Mouse (Mus musculus): ENCODE results near the gene Ctnna3. TPM values are rescaled to one million over a fixed set of nuclear protein-coding genes. Genes with fewer than 3 reads are reported as not detected.
"Not testable (repeated sequence)": the region's sequence is repeated elsewhere in the genome, so short reads cannot be mapped to it uniquely, and the experiment has no call there.

The Ctnna3 gene
- polyA plus RNA-seq, 1 experiment: 1.3 TPM

DNA sequence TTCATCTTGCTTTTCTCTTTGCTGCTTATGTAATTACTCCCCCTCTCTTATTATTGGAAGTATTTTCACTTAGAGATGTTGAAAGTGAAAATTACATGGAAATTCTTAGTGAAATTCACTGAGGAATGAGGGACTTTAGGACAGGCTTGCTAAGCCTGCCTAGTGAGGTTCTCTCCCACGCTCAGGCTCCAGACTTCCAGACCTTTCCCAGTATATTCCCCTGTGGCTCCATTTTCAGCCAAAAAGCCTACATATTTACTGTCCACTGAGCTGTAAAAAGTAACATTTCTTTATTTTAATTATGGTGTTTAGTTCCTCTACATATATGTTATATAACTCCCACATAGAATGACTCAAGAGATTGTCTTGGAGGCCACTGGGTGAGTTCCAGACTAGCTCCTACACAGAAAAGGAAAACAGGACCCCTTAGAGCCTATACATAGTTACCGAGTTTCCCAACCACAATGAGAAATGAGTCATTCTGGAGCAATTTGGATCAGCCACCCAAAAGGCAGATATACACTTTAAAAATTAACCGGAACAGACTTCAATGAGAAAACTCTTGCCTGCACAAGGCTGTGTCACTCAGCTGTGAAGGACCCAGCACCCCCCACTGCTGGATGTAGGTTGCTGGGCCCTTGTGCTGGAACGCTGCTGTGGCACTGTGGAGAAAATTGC is 912.9 kb downstream of the Ctnna3 start:
- Histone ChIP-seq H3K4me3 (ENCODE audit: insufficient read depth, low read length) (no peak overlapping the region), H3K27ac (ENCODE audit: insufficient read depth, low read length) (no peak overlapping the region), H3K4me1 (ENCODE audit: control insufficient read depth, insufficient read depth, low read length) (no peaks in the 10 kb centered on the region)
- TF ChIP-seq POLR2A (IDR thresholded peaks at IDR 0.05; ENCODE audit: extremely low read depth, insufficient read depth, low read length): no peak
- no peak for TF ChIP-seq CTCF (IDR thresholded peaks at IDR 0.05; ENCODE audit: extremely low read depth, insufficient read depth, low read length)

DNA sequence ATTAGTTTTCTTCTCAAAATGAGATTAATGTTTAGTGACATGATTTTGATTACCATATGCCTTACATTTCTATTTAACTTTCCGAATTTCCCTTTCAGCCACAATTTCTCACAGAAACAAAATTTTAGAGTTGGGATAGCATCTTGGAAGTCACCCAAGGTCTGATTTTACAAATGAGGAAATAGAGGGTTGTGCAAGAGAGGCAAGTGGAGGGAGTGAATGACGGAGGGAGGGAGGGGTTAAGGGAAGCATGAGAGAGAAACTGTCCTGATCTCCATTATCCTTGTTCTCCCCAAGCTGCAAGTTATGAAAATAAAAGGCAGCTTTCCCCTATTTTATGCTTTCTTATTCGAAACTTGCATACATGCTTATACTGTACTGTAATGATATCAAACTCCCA is 943.4 kb downstream of the Ctnna3 start:
- no peaks in the 10 kb centered on the region for H3K4me1 ChIP-seq (ENCODE audit: control insufficient read depth, insufficient read depth, low read length)
- TF ChIP-seq CTCF (IDR thresholded peaks at IDR 0.05; ENCODE audit: extremely low read depth, insufficient read depth, low read length): no peak
- TF ChIP-seq POLR2A (IDR thresholded peaks at IDR 0.05; ENCODE audit: extremely low read depth, insufficient read depth, low read length): no peak
- no peak overlapping the region for H3K4me3 ChIP-seq (ENCODE audit: insufficient read depth, low read length)
- H3K27ac ChIP-seq (ENCODE audit: insufficient read depth, low read length): no peak overlapping the region

DNA sequence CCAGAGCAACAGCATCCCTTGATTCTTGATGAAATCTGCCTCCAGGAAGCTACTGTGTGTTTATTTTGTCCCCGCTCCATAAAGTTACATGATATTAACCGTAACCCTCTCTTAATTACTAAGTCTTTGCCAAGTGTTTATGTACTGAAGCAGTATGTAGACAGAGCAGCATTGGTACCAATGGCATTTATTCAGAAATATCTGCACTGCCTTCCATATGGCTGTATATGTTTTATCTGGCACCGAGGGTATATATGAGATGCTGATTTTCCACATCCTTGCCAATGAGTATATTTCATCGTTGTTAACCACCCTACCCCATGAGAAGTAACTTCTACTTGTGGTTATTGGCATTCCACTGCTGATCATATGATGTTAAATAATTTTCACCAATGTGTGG is 947.9 kb downstream of the Ctnna3 start:
- TF ChIP-seq POLR2A (IDR thresholded peaks at IDR 0.05; ENCODE audit: extremely low read depth, insufficient read depth, low read length) (no peak), CTCF (IDR thresholded peaks at IDR 0.05; ENCODE audit: extremely low read depth, insufficient read depth, low read length) (no peak)
- Histone ChIP-seq H3K4me3 (ENCODE audit: insufficient read depth, low read length) (no peak overlapping the region), H3K27ac (ENCODE audit: insufficient read depth, low read length) (no peak overlapping the region), H3K4me1 (ENCODE audit: control insufficient read depth, insufficient read depth, low read length) (no peaks in the 10 kb centered on the region)

DNA sequence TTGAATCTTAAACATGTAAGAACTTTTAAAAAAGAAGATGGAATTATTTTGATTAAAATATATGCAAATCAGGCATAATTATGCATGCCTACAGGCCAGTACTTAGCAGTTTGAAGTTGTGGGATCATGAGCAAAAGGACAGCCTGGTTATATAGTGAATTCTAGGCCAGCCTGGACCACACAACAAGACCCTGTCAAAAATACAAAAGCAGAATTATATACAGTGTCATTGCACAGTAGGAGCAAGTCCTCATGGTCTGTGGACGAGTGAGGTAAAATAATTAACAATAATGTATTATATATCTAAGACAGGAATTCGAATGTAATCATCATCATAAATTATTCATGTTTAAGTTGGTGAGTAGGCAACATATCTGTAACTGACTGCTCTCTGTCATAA is 966.7 kb downstream of the Ctnna3 start:
- TF ChIP-seq POLR2A (IDR thresholded peaks at IDR 0.05; ENCODE audit: extremely low read depth, insufficient read depth, low read length) (no peak), CTCF (IDR thresholded peaks at IDR 0.05; ENCODE audit: extremely low read depth, insufficient read depth, low read length) (no peak)
- H3K27ac ChIP-seq (ENCODE audit: insufficient read depth, low read length): no peak overlapping the region

DNA sequence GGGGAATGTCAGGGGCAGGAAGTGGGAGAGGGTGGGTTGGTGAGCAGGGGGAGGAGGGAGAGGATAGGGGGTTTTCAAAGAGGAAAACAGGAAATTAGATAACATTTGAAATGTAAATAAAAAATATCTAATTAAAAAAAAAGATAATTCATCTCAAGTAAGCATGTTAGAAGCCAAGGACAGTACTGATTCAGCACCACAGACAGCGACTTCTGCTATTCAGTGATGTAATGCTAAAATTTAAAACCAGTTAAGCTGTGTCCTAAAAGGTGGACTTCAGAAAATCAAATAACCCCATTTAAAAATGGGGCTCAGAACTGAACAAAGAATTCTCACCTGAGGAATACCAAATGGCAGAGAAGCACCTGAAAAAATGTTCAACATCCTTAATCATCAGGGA is 988.5 kb downstream of the Ctnna3 start:
- not testable (repeated sequence) for H3K27ac ChIP-seq (ENCODE audit: insufficient read depth, low read length); H3K4me3 ChIP-seq (ENCODE audit: insufficient read depth, low read length); H3K4me1 ChIP-seq (ENCODE audit: control insufficient read depth, insufficient read depth, low read length)

More for the DNA sequence above, 966.7 kb downstream of the Ctnna3 start:
- Histone ChIP-seq H3K4me3 (ENCODE audit: insufficient read depth, low read length) (no peak overlapping the region), H3K4me1 (ENCODE audit: control insufficient read depth, insufficient read depth, low read length) (no peaks in the 10 kb centered on the region)

DNA sequence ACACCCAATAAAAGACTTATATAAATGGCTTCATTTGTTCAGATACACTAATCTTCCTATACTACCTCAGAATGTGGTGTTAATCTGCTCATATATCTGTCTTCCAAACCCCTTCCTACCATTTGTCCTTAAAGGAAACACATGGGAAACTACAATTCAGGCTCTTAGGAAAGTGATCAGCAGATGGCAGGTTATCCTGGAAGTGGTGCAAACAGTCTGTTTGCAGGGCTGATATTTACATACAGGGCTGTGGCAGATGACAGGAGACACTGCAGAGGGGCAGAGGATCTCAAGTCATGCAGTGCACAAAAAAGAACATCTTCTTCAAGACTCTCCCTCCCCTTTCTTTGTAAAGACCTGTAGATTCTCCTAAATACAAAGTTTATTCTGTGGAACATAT is 1008.8 kb downstream of the Ctnna3 start:
- Histone ChIP-seq H3K27ac (ENCODE audit: insufficient read depth, low read length) (no peak overlapping the region), H3K4me1 (ENCODE audit: control insufficient read depth, insufficient read depth, low read length) (no peaks in the 10 kb centered on the region), H3K4me3 (ENCODE audit: insufficient read depth, low read length) (no peak overlapping the region)
- TF ChIP-seq CTCF (IDR thresholded peaks at IDR 0.05; ENCODE audit: extremely low read depth, insufficient read depth, low read length): no peak
- no peak for TF ChIP-seq POLR2A (IDR thresholded peaks at IDR 0.05; ENCODE audit: extremely low read depth, insufficient read depth, low read length)

DNA sequence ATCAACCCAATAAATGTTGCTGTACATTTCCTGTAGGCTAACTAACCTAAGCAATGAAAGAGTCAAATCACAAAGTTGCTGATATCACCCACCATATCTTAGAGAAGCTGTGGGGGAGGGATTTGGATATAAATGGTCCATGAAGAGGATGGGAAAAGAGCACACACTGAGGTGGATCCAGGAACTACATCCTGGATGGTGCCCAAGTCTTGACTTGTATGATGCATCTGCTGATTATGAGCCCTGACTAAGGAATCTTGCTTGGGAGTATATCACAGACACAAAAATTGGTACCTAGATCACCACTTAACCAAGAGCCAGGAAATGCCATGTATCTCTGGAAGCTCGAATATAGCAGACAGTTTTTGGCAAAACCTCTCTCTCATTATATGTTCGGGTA is 1018.7 kb downstream of the Ctnna3 start:
- Histone ChIP-seq H3K4me1 (ENCODE audit: control insufficient read depth, insufficient read depth, low read length) (no peaks in the 10 kb centered on the region), H3K4me3 (ENCODE audit: insufficient read depth, low read length) (no peak overlapping the region), H3K27ac (ENCODE audit: insufficient read depth, low read length) (no peak overlapping the region)
- TF ChIP-seq CTCF (IDR thresholded peaks at IDR 0.05; ENCODE audit: extremely low read depth, insufficient read depth, low read length) (0 out of 2 replicates have a peak, but pooled peaks have one; percentile 0), POLR2A (IDR thresholded peaks at IDR 0.05; ENCODE audit: extremely low read depth, insufficient read depth, low read length) (no peak)

DNA sequence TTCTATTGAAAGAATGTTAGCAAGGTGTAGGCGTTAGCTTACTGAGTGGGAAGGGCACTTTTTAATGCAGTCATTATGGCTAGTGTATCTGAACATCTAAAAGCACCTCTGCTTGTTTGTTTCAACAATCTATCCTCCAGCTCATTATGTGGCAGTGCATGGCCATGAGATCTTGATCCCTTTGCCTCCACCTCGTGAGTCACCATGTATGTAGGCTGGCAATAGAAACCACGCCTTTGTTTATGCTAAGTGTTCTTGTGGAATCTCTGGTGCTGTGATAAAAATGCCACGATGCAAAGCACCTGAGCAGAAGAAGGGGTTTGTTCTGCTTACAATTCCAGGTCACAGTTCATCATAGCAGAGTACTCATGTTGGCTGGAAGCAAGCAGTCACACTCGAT is 1053.4 kb downstream of the Ctnna3 start:
- Histone ChIP-seq H3K4me3 (ENCODE audit: insufficient read depth, low read length) (no peak overlapping the region), H3K27ac (ENCODE audit: insufficient read depth, low read length) (no peak overlapping the region)

DNA sequence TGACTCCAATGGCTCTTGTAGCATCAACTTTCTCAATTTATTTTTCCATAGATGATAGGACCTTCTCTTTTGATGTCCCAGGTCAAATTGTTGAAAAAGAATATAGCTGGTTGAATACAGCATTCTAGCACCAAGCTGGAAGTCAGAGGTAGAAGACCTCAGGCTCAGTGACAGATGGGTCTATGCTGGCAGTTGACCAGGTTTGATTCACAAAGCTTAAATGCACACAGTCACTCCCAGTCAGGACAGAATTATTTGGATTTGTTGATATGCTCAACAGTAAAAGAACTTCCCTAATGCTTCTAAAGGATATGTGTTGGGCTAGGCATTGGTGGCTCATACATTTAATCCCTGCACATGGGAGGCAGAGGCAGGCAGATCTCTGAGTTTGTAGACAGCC is 1059.6 kb downstream of the Ctnna3 start:
- TF ChIP-seq CTCF (IDR thresholded peaks at IDR 0.05; ENCODE audit: extremely low read depth, insufficient read depth, low read length): no peak
- no peak for TF ChIP-seq POLR2A (IDR thresholded peaks at IDR 0.05; ENCODE audit: extremely low read depth, insufficient read depth, low read length)
- Histone ChIP-seq H3K4me3 (ENCODE audit: insufficient read depth, low read length) (no peak overlapping the region), H3K27ac (ENCODE audit: insufficient read depth, low read length) (no peak overlapping the region), H3K4me1 (ENCODE audit: control insufficient read depth, insufficient read depth, low read length) (no peaks in the 10 kb centered on the region)

More for the DNA sequence above, 1053.4 kb downstream of the Ctnna3 start:
- no peak for TF ChIP-seq CTCF (IDR thresholded peaks at IDR 0.05; ENCODE audit: extremely low read depth, insufficient read depth, low read length)
- no peak for TF ChIP-seq POLR2A (IDR thresholded peaks at IDR 0.05; ENCODE audit: extremely low read depth, insufficient read depth, low read length)
- H3K4me1 ChIP-seq (ENCODE audit: control insufficient read depth, insufficient read depth, low read length): no peaks in the 10 kb centered on the region

DNA sequence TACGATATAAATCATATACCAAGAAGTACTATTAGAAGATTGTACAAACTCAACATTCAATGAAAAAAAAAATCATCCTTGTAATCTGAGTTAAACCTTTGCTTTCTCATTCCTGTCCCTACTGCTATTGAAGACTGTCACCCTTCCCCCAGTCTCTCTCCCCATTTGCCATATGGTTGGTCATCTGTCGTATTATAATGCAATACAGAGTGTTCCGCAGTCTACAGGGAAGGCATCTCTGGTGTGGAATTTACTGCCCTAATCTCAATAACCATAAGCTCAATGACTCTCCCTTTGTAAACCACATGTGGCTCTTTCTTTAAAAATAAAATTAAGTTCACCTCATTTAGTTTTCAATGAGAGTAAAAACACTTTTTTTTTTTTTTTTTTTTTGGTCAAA is 1113.7 kb downstream of the Ctnna3 start:
- Histone ChIP-seq H3K27ac (ENCODE audit: insufficient read depth, low read length) (no peak overlapping the region), H3K4me3 (ENCODE audit: insufficient read depth, low read length) (no peak overlapping the region), H3K4me1 (ENCODE audit: control insufficient read depth, insufficient read depth, low read length) (no peaks in the 10 kb centered on the region)
- no peak for TF ChIP-seq POLR2A (IDR thresholded peaks at IDR 0.05; ENCODE audit: extremely low read depth, insufficient read depth, low read length)
- TF ChIP-seq CTCF (IDR thresholded peaks at IDR 0.05; ENCODE audit: extremely low read depth, insufficient read depth, low read length): no peak
